Mouse (Mus musculus): ENCODE data around the gene Reck.

Gene Reck

DNA sequence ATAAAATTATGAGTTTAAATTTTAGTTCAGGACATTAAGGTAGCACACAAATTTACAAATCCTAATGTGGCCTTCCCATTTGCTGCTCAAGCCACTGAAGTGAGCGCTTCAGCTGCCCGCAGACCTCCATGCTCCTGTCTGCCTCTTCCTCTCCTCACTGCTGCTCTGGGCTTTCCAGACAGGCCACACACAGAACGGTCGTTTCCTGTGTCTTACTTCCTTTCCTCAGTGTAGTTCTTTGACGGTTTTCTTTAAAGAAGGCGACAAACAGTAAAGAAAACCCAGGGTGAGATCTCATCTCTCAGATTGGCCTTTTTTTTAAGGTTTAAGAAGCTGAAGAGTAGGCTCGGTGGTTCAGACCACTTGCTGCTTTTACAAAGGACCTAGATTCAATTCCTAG, 28.4 kb downstream of the Reck start:
- no peak for DNase-seq (ENCODE audit: low spot score)

DNA sequence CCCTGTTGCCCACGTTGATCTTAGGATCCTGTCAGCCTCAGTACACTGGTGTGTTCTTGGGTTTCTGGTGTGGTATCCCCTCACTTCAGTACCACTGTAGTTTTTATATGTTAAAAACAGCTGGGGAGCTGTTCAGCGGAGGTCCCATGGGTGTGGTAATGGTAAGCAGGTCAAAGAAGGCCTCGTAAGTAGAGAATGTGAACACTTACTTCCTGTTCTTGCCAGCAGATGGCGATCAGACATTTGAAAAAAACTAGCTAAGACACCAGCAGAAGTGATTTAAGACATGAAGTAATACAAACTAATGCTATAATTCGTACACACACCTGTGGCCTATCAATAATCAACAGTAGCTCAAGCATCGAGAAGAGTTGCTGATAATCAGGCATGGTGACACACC, 31.1 kb downstream of the Reck start:
- DNase-seq (ENCODE audit: low spot score), result peak; percentile 30

DNA sequence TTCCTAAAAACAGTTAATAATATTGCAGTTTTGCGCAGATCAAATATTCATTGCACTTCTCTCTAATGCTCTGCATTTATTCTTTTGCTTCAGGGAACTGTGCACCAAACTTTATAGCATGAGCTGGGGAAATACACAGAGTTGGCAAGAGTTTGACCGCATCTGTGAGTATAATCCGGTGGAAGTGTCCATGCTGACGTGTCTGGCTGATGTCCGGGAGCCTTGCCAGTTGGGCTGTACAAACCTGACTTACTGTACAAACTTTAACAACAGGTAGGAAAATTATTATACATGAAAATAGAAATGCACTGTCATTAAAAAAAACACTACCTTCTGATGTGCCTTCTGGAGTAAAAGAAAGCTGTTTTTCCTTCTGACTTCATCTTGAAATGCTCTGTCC, 42.9 kb downstream of the Reck start:
- no peak for DNase-seq (ENCODE audit: low spot score)

DNA sequence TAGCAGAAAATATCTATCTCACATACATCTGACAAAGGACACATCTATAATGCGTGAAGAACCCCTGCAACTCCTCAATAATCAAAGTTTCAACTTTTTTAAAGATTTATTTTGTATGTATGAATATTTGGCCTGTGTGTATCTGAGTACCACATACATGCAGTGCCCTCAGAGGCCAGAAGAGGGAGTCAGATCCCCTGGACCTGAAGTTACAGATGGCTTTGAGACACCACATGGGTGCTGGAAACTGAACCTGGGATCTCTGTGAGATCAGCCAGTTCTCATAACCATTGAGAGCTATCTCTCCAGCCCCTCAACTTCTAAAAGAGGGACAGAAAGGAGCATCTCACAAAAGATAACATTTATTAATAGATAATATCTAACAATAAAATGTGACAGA, 45.3 kb downstream of the Reck start:
- DNase-seq (ENCODE audit: low spot score), result no peak

DNA sequence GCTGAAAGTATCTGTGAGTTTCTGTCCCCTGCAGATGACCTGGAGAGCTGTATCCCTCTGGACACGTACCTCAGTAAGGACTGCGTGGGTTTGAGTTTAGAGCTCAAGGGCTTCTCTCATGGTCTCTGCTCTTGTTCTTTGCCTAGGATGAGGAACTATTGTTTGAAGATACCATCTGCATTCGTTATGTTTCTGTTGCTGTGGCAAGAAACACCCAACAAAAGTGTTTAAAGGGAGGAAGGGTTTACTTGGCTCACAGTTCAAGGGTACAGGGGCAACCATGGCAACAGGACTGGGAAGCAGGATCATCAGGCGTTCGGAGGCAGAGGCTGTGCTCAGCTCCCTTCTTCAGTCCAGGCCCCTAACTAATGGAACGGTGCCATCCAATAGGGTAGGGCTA, 49.8 kb downstream of the Reck start:
- DNase-seq (ENCODE audit: low spot score), result no peak

DNA sequence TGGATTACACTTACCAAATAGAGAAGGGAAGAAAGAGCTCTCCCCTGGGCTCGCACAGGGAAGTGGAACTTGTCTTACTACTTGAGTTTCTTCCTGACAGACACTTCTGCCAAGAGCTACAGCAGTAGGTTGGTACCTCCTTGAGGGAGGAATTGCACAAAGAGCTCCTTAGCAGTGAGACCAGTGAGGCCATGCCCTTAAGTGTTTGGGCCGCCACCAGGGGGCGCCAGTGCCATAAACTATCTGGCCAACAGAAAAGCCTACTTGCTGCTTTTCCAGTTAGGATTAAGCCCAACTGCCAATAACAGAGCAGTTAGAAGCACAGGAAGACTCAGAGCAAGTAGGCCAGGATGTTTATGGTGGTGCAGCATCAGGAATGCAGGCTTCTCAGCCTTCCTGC, 50.4 kb downstream of the Reck start:
- DNase-seq (ENCODE audit: low spot score), result peak; percentile 69

DNA sequence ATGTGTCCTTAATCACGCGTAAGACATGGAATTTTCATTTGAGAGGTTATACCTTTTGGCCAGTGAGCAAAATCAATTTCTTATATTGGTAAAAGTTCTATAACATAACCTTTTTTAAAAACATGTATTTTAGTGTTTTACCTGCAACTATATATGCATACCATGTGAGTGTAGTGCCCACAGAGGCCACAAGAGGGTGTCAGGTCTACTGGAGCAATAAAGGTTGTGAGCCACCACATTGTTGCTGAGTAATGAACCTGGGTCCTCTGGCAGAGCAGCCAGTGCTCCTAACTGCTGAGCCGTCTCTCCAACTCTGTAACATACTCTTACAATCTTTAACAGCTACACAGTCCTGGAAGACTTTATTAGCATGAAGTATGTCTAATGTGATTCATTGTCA, 52.5 kb downstream of the Reck start:
- no peak for DNase-seq (ENCODE audit: low spot score)

DNA sequence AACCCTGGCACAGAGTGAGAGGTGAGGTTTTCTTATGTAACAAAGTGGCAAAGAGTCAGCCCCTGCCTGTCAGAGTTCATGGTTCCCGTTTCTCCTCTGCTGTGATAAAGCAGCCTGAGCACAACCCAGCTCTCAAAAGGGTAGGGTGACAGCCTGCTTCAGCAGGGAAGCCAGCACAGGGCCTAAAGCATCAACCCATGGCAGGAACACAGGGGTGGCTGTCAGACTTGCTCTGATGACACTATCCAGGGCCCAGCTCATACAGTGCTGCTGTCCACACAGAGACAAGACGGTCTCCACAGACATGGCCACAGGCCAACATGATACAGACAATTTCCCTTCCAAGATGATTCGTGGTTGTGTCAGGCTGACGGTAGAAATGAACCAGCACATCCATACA, 56.5 kb downstream of the Reck start:
- no peak for DNase-seq (ENCODE audit: low spot score)

DNA sequence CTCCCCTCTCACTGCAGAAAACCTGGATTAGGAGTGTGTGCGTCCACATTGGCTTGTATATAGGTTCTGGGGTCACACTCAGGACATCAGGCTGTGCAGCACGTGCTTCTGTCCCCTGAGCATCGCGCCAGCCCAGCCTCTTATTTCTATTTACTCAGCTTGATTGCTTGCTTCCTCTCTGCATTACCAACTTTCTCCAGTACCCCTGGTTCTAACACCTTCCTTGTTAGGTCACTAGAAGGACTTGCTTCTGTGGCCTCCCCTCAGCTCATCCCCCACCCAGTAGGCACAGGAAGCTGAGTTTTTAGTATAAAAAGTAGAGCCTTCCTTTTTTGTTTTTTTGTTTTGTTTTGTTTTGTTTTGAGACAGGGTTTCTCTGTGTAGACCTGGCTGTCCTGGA, 60.9 kb downstream of the Reck start:
- no peak for DNase-seq (ENCODE audit: low spot score)

DNA sequence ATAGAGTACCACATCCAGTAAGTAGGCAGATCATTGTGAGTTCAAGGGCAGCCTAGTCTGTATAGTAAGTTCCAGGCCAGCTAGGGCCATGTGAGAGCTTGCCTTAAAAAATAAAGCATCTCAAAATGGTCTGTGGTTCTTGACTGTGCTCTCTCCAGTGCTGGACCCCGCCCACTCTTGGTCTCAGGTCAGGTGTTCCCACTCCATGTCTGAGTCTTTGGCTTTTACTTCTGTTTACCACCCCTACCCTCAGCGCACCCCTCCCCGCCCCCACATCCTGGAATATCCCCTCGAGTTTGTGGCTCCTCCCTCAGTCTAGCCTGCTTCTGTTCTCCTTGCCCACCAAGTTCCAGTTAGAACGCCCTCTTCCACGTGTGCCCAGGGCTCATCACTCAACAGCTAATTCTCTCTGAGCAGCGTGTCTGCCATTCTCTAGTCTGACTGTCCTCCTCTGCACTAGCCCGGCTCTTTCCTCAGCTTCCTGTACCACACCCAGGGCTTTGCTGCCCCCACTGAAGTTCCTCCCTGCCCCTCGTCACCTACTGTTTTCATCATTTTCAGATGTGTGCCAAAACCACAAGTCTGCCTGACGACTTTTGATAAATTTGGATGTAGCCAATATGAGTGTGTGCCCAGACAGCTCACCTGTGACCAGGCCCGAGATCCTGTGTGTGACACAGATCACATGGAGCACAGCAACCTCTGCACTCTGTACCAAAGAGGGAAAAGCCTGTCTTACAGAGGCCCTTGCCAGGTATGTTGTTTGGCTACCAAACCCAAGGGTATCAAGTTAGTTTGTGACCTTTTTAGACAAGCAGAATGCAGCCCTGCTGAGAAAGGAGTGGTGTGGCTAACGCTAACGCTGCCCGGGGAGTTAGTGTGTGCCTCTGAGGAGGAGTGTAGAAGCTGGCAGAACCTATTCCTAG, 61.7 kb downstream of the Reck start:
- DNase-seq (ENCODE audit: low spot score), result no peak

DNA sequence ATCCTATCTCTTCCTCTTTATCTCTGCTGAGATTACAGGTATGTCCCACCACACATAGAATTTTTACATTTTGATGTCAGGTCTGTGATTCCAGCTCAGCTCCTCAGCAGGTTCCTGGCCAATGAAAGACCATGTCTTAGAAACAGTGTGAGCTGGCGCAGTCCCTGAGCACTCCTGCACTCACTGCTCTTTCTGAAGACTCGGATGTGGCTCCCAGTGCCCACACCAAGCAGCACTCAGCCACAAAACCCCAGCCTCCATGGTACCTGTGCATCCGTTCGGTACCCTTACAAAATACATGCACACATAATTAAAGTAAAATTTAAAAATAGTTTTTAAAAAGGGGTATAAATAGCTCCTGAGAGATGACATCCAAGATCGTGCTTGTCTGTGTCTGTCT, 66.0 kb downstream of the Reck start:
- no peak for DNase-seq (ENCODE audit: low spot score)

DNA sequence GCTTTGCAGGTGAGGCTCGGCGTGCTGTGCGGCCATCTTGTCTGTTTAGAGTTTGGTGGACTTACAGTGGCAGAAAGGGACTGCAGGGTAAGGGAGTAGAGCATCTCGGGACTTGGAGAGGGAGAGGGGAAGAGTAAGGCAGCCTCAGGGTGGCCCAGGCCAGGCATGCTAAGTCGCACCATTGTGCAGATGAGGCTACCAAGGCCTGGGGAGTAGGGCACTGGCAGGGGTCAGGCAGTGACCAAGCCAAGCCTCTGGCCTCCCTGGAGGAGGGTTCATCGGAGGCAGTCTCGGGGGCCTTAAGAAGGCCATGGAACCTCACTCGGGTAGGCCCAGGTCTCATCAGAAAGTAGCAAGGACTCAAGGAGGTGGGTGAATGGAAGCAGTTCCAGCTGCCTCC, 67.1 kb downstream of the Reck start:
- DNase-seq (ENCODE audit: low spot score), result no peak

DNA sequence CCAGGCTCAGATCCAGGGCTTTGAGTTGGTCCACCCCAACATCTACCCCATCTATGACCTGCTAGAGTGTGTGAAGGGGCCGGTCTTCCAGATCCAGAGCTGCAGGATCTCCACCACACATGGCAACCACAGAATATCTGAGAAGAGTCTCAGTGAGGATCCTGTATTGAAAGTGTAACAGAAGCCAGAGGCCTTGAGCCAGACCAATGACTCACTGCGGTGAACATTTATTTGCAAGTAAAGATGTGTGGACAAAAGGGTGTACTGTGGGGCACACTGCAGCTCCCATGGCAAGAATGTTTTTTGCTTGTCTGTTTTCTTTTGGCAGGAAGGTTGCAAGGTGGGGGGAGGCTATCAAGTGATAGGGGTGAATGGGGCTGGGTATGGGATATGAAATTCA, 72.2 kb downstream of the Reck start:
- no peak for DNase-seq (ENCODE audit: low spot score)

DNA sequence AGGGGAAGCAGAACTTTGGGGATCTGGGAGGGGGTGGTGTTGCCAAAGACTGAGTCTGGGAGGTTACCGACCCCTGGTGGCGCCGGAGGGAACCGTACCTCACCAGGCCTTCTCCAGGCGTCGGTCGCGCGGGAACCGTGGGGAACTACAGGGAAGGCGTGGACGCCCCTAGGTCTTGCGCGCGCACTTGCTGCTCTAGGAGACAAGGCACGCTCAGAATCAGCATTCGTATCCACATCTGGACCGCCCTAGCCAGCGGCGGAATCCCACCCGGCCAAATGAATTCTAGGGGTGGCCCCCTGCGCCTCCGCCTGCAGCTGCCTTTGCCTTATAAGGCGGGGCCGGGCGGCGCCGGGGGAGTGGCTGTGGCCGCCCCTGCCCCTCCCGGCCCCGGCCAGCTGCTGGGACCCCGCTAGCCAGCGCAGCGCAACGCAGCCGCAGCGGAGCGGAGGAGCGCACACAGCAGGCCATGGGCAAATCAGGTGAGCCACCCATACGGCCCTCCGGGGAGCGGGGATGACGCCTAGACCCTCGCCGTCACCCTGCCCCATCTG, 82.0 kb downstream of the Reck start, which contains the start of gene Glipr2:
Gene Glipr2, plus strand, starts transcription at position 110 of the 554 bp plus-strand sequence.
- peak; percentile 79 for DNase-seq (ENCODE audit: low spot score)

DNA sequence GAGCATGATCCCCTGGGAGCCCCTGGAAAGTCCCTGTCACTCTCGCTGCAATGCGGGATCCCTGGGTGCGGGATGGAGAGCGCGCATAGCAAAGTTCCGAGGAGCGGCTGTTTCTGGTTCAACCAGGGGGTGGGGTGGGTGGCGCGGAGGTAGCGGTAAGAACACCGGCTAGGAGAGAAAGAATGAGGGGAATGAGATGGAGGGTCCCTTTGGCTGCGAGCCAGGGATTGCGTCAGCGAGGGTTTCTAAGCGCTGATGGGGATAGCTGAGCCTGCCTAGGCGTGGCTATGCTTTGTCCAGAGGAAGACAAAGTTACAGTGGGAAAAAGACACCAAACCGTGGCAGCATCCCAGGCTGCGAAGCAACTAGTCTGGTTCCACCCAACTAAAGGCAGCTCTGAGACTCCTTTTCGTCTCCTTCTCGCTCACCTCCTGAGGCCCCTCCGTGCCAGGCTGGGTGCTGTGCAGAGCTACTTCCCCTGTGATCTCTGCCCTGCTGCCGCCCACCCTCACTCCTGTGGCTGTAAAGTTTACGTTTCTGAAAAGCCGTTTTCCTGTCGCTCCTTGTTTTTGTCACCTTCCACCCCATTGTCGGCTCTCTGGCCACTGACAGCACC, 82.6 kb downstream of the Reck start:
- peak; percentile 61 for DNase-seq (ENCODE audit: low spot score)

DNA sequence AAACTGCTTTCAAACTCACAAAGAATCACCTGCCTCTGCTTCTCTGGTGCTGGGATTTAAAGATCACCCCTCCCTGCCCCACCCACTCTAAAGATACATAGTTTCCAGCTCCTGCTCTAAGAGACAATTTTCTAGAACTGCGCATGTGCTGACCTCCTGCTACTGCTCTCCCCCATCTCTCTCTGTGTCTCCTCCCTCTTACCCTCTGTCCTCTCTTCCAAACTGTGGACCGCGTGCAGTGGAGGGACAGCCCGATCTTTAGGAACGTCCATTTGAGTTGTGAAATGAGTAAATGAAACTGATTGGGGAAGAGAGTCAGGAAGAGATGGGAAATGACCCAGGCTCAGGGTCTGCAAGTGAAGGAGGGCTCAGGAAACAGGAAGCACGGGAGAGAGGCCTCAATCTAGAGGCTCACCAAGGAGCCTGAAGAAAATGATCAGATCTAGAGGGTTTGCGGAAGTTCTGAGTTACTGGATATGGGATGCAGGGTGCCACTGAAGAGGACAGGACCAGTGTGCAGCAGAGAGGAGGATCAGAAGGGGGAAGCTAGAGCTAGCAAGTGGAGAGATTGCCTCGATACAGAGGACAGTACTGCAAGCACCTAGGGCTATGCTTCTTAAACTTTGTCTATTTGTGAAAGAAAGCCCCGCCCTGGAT, 84.3 kb downstream of the Reck start:
- DNase-seq (ENCODE audit: low spot score), result no peak

DNA sequence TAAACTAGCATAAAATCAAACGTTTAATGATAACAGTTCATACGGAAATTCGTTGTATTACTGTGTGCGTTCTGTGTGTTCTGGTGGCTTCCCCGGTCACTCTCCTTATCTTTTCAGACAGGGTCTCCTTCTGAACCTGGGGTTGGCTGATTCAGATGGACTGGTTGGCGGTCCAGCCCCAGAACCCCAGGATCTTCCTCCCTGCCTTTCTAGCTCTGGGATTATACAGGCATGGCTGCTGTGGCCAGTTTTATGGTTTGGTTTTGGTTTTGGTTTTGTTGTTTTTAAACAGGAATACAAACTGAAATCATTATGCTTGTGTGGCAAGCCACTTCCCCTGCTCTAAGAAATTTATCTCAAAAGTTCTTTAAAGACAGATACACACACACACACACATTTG, 84.9 kb downstream of the Reck start:
- no peak for DNase-seq (ENCODE audit: low spot score)

DNA sequence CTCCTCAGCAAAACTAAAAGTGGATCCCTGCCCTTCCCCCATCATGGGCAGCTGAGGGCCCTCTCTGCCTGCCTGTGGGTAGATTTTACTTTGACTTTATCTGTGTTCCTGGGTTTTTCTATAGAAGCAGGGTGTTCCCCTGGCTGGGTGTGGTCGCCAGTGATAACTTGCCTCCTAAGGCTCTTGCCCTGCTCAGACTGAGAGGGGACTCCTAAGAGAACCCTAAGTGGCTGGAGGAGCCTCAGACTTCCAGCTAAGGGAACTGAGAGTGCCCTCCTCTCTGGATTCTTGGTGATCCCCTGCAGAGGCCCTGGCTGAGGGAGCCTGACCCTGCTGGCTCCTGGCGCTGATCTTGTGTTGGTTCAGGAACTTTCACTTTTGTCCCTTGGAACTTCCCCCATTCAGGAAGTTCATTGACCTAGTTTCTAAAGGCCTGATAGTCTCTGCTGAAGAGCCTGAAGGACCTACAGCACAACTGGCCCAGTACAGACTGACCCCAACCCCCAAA, 89.0 kb downstream of the Reck start:
- DNase-seq (ENCODE audit: low spot score), result peak; percentile 19

DNA sequence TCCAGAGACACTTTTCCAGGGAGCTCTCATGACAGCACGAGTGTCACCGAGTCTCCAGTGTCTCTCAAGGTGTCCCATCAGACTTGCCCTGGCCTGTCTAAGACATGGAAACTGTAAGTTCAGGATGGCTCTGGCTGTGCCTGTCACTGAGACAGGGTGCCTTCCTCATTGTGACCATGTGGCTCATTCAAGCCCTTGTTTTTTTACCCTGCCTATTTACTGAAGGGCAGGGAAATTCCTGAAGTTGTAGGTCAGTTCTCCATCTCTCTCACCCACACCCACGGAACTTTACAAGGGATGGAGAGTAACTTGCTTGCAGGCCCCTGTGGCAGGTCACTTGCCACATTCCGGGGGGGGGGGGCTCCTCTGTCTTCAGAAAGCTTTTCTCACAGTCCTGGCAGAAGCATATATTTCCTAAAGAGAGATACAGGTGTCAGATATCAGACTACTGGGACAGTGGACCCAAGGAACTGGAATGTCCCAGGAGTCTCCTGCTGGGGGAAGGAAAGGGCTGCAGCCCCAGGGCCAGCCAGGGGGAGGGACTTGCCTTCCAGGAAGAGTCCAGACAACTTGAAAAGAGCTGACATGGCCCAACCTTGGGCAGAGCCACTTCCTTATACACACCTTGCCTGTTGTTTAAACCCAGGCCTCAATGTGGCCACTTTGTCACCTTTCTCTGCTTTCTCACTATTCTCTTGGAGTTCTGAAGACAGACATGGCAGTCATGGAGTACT, 89.8 kb downstream of the Reck start:
- no peak for DNase-seq (ENCODE audit: low spot score)

DNA sequence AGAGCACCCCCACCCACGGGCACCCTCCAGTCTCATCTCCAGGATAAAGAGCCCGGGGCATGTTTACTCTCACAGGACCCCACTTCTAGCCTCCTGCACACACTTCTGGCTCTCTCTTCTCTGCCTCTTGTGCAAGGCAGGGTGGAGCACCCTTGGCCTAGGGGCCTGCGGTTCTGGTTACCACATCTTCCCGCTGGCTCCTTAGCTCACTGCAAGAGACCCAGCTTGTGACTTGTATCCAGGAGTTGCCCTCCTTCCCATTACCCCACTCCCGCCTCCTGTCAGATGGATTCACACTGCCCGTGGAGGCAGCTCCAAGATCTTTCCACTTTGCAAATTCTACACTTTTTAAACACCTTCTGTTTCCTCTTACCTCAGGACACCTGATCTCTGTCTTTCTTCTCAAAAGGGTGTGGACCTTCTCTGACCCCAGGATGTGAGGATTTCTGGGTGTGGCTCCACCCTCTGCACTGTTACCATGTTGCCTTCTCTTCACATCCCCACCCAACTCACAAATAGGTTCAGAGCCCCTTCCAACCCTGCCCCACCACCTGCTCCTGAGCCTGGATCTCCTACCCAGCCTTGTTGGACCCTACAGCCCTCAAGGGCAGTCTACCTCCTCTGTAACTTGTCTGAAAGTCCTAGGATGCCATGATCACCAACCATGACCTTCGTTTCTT, 90.7 kb downstream of the Reck start:
- DNase-seq (ENCODE audit: low spot score), result no peak

DNA sequence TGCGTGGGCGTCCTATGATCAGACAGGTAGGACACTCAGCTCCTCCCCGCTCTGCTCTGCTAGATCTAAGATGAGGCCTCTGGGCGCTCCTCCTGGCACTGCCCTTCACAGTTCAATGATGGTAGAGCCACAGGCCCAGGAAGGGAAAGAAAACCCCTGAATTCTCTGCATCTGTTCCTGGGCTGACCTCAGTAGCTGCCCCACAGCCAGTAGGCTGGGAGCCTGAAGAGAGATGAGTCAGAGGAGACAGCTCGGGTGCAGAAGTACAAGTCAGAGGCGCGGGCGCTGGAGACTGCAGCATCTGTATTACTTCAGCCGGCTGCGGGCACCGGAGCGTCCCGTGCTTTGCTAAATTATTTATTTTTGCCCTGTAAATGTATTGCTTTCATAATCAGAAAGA, 93.3 kb downstream of the Reck start:
- DNase-seq (ENCODE audit: low spot score), result no peak
